In the genomic region with DNA sequence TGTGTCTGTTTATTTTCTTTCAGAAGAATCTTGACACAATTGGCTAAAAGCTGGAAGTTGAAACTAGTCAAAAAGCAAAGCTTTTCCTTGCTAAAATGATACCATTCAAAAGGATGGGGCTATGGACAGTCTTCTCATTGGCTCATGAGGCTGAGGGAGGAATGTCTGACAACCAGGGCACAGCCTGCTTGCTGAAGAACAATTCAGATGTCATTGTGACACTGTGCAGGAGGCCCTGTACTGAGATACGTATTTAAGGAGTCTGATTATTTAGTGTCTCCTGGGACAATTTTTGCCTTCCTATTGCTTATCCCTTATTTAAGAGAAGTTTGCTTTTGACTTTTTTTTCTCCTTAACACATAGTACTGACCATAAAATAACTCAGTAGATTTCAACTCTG, we compare ENCODE assay signal across 25 mouse cellular contexts. TPM values are rescaled to one million over a fixed set of nuclear protein-coding genes. Genes with fewer than 3 reads are reported as not detected.
DNase-seq lines count a peak whose midpoint lies in the region; ATAC-seq lines count a peak whose summit lies in the region.
"Had no signal": no experiment of that assay in that cellular context is flagged by ENCODE, and none has a peak within 500 bp of the region (broad histone marks: within the 10 kb centered on the region; RNA-seq: fewer than 3 reads in every experiment).

No protein-coding gene starts in this region.

- peak; percentile 48 for DNase-seq in embryo, embryonic 10 days (ENCODE audit: low spot score)
- DNase-seq in embryo, embryonic 11 days: no peak
- peak; percentile 78 for DNase-seq in heart, embryonic 10.5 days (ENCODE audit: low spot score)
- DNase-seq in heart, postnatal 4 days: no peak
- DNase-seq in heart, adult 18-20 months: no peak
- DNase-seq in thymus, postnatal 14 days: no peak
- DNase-seq: adrenal gland, postnatal 10 days; B cell, adult 2 months; cerebellum, adult 11 months; cerebellum, adult 8-10 months; cerebellum, postnatal 14 days; forebrain, postnatal 0 days; gastrocnemius, postnatal 14 days; kidney, adult 11 months; kidney, adult 9 months had no signal

- no peaks in the 10 kb centered on the region for H3K4me1 ChIP-seq in heart, embryonic 10.5 days
- H3K4me1 ChIP-seq in heart, embryonic 15.5 days (replicated peaks): peaks cover 5% of the 10 kb centered on the region; the same call in 1 of the 2 replicates
- H3K4me1 ChIP-seq: embryonic facial prominence, embryonic 13.5 days; forebrain, embryonic 13.5 days; hindbrain, embryonic 13.5 days had no signal

- H3K9ac ChIP-seq in heart, embryonic 15.5 days: no peak overlapping the region
- H3K9ac ChIP-seq: embryonic facial prominence, embryonic 13.5 days; forebrain, embryonic 13.5 days; forebrain, postnatal 0 days; hindbrain, embryonic 13.5 days had no signal

- no peaks in the 10 kb centered on the region for H3K27me3 ChIP-seq in heart, embryonic 10.5 days (ENCODE audit: insufficient read depth, poor library complexity, severe bottlenecking)
- no peaks in the 10 kb centered on the region for H3K27me3 ChIP-seq in heart, embryonic 15.5 days
- H3K27me3 ChIP-seq: embryonic facial prominence, embryonic 13.5 days; forebrain, embryonic 13.5 days; hindbrain, embryonic 13.5 days had no signal

- H3K4me3 ChIP-seq in heart, embryonic 10.5 days: no peak overlapping the region
- H3K4me3 ChIP-seq in heart, embryonic 15.5 days: no peak overlapping the region
- H3K4me3 ChIP-seq: embryonic facial prominence, embryonic 13.5 days; forebrain, embryonic 13.5 days; hindbrain, embryonic 13.5 days had no signal

- 16% methylated on average over 1 of the region's 1 CpGs for WGBS in heart, embryonic 10.5 days
- WGBS in heart, embryonic 15.5 days: 19% methylated on average over 1 of the region's 1 CpGs

- H3K9me3 ChIP-seq in heart, embryonic 10.5 days: no peaks in the 10 kb centered on the region
- H3K9me3 ChIP-seq in heart, embryonic 15.5 days (replicated peaks): no peaks in the 10 kb centered on the region
- H3K9me3 ChIP-seq: embryonic facial prominence, embryonic 13.5 days; forebrain, embryonic 13.5 days; G1E; hindbrain, embryonic 13.5 days had no signal

- H3K4me2 ChIP-seq in heart, embryonic 15.5 days: no peak overlapping the region
- H3K4me2 ChIP-seq: embryonic facial prominence, embryonic 13.5 days; forebrain, embryonic 13.5 days; hindbrain, embryonic 13.5 days had no signal

- ATAC-seq in heart, embryonic 15.5 days (replicated peaks; ENCODE audit: insufficient number of reproducible peaks, insufficient read depth, low FRiP score, low read depth): peak; percentile 67; the same call in 1 of the 2 replicates
- ATAC-seq: CD4-positive, CD25-positive, alpha-beta regulatory T cell, adult 4 months; forebrain, embryonic 13.5 days; forebrain, postnatal 0 days; hindbrain, postnatal 0 days had no signal

- H3K36me3 ChIP-seq in heart, embryonic 10.5 days: no peaks in the 10 kb centered on the region
- no peaks in the 10 kb centered on the region for H3K36me3 ChIP-seq in heart, embryonic 15.5 days
- H3K36me3 ChIP-seq: embryonic facial prominence, embryonic 13.5 days; G1E; hindbrain, embryonic 13.5 days had no signal

- H3K27ac ChIP-seq in heart, embryonic 10.5 days: no peak overlapping the region
- no peak overlapping the region for H3K27ac ChIP-seq in heart, embryonic 15.5 days
- H3K27ac ChIP-seq: embryonic facial prominence, embryonic 13.5 days; forebrain, embryonic 13.5 days; hindbrain, embryonic 13.5 days; hindbrain, postnatal 0 days; kidney, postnatal 0 days had no signal

RNA-seq across cellular contexts. Expression of gene Cdh6, which starts 22.8 kb away (rescaled TPM):
- polyA plus RNA-seq in heart, embryonic 10.5 days (2016; fragmentation: Nextera tagmentation; extraction: Ambion mirVana): 3.0 and 5.1 TPM in 2 replicates
- total RNA-seq in heart, postnatal 4 days (2021): 1 to 10 TPM; 1.4 to 1.6 TPM
- 1.6 TPM in 2 replicates for polyA plus RNA-seq in heart, embryonic 15.5 days (2015; fragmentation: Nextera tagmentation; extraction: Ambion mirVana)
- total RNA-seq in heart, adult 18-20 months (2021): under 1 TPM; 0.39 to 0.55 TPM
- total RNA-seq: common myeloid progenitor, adult 5-6 weeks; hematopoietic stem cell, adult 5-6 weeks had no signal
- polyA plus RNA-seq: G1E had no signal

Comparison
In these comparisons a context has a peak if more than half of its experiments do, and no peak if none do; other contexts are left out.
1. DNase-seq: peak in embryo, embryonic 10 days (single experiment) and heart, embryonic 10.5 days (single experiment); none in embryo, embryonic 11 days (single experiment), heart, postnatal 4 days (single experiment), heart, adult 18-20 months (0 of 2) and thymus, postnatal 14 days (single experiment).